Mouse (Mus musculus) gastrocnemius, postnatal 25 days (tissue): ENCODE data around the gene Cacna2d3. TPM values are rescaled to one million over a fixed set of nuclear protein-coding genes. Genes with fewer than 3 reads are reported as not detected.

Experiments
- DNase-seq: peaks from one replicate; pipeline ENCODE4 v3.0.0; 2022
- total RNA-seq, 2 experiments: library from RNA; stranded (reverse); gene quantifications; 1 replicate in 1 of 2; 2 replicates in 1 of 2; pipeline ENCODE4 v1.2.3; 2021

The Cacna2d3 gene
- total RNA-seq, 2 experiments from 2014 or later = 0.56 to 1.2 TPM

DNA sequence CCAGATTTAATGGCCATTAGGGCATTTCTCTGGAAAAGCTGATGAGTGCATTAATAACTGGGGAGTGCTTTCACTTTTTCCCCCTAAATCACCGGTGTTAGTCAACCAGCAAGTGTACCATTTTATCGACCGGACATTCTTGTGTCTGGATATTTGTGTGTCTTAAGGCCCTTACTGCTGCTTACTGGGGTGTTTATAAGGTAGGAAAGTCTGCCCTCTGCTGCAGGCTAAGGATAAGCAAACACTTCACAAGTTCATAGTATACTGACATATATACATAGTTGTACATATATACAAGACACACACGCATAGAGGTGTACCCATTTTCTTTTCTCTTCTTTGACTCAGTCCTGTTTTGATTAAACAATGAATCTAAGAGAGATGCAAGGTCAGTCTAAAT lies 647.9 kb downstream of the Cacna2d3 start:
- no peak for DNase-seq

DNA sequence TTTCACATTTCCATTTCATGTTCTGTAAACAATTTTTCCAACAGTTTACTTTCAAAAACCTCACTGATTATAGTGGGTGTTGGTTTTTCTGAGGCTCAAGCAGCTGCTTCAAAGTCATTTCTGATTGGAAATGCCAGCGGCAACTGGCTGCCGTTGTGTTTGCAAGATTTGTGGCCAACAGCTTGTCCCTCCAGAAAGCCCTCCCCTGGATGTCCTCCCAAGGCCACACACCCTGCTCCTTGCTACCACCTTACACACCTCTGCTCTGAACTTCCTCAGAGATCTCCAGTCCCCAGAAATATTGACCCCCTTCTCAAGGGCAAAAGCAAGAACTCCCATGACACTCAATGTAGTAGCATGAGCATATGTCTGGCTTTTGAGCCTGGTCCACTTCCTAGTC lies 659.0 kb downstream of the Cacna2d3 start:
- no peak for DNase-seq

GRCm38 (mm10) chr14:29061491-29061890 lies 660.2 kb downstream of the Cacna2d3 start:
- DNase-seq = no peak

- DNase-seq = no peak
These were observed 661.0 kb downstream of the Cacna2d3 start for GRCm38 (mm10) chr14:29060679-29061078.

- DNase-seq = no peak
These were observed 669.5 kb downstream of the Cacna2d3 start for GRCm38 (mm10) chr14:29051951-29052835.

- DNase-seq = no peak
These were observed 679.3 kb downstream of the Cacna2d3 start for GRCm38 (mm10) chr14:29042355-29042754.

GRCm38 (mm10) chr14:29041498-29041897 lies 680.2 kb downstream of the Cacna2d3 start:
- no peak for DNase-seq

GRCm38 (mm10) chr14:29040606-29041364 lies 680.9 kb downstream of the Cacna2d3 start:
- peak; percentile 16 for DNase-seq

- DNase-seq = no peak
These were observed 683.4 kb downstream of the Cacna2d3 start for GRCm38 (mm10) chr14:29038246-29038645.

DNA sequence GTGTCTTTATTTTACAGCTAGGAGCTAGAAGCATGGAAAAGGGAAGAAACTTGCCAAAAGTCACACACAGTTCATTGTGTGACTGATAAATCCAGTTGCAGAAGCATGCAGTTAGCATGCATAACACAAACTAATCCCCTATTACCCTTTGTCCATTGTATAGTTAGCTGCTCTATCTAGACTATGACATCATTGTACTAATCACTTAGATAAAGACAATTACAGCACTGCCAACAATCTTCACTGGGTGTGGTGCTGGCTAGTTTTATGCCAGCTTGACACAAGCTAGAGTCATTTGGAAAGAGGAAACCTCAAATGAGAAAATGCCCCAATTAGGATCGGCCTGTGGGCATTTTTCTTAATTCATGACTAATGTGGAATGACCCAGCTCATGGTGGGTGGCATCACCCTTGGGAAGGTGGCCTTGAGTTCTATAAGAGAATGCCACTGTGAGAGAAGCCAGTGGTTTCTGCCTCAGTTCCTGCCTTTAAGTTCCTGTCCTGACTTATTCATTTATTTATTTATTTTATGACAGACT lies 689.7 kb downstream of the Cacna2d3 start:
- DNase-seq = no peak

DNA sequence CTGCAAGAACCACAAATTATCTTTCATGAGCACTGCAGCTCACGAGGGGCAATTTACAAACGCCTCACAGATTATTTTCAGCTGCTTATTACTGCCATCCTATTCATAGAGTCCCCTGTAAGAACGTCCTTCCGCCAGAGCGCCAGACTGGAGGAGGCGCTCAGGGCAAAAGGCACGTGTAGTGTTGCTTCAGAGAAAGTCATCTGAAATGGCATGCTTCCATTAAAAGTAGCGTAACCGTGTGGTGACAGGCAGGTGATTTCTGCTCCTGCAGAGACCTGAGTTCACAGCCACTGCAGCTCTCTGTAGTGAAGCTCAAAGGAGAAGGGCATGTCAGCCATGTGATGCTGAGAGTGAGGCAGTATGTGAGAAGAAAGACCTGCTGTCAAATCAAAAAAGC lies 691.1 kb downstream of the Cacna2d3 start:
- DNase-seq = no peak

DNA sequence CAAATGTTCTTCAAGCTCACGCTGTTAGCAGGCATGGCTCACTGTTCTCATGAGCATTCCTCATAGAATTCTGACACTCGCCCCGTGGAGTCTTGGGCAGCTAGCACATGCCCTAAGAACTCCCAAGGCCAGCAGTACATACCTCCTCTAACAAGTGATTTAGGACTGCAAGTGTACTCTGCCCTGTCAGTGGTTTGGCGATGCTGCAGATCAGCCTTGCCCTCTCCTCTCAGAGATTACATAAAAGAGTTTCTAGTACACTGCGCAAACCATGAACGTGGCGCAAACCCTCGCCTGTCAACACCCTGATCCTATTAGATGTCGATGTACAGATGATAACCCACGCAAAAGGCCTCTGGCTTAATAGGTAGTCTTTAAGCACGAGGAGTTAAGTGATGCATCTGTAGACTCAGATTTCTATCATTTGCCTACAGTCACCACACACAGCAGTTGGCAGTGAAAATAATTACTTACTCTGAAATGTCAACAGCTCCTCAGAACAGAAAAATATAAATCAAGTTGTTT lies 691.7 kb downstream of the Cacna2d3 start:
- DNase-seq = peak; percentile 8

DNA sequence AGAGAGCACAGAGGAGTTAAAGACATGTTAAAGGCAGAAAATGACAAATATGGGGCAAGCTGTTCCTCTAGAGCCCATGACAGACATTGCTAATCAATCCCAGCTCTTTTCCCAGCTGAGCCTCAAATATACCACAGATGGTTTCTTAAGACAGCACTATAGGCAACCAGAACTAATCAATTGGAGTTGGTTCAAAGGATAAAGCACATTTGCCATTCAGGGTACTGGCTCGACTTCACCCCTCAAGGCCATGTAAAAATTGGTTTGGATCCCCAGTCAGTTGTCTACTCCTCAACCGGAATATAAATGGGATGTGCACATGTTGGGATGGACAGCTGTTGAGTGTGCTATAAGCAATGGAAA lies 692.6 kb downstream of the Cacna2d3 start:
- no peak for DNase-seq

- no peak for DNase-seq
These were observed 693.1 kb downstream of the Cacna2d3 start for GRCm38 (mm10) chr14:29028391-29029106.

- no peak for DNase-seq
These were observed 694.4 kb downstream of the Cacna2d3 start for GRCm38 (mm10) chr14:29027276-29027675.

- DNase-seq = no peak
These were observed 696.3 kb downstream of the Cacna2d3 start for GRCm38 (mm10) chr14:29025335-29025734.

- DNase-seq = peak; percentile 17
These were observed 698.4 kb downstream of the Cacna2d3 start for GRCm38 (mm10) chr14:29023246-29023645.

DNA sequence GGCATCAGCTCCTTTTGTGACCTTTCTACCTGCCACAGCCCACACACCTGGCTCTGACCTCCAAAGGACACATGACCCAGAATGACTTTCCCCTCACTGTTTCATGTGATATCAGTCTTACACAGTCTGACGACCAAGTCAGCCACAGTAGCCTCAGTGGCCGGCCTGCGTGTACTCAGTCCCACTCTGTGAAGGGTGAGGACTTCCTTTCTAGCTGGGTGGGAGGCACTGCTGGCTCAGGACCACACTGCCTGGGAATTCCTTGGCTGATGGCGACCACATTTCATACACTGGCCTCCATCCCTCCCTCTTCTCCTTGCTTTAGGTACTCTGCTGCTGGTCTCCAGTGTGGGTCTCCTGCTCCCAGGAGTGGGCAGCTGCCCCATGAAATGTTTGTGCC lies 700.4 kb downstream of the Cacna2d3 start:
- no peak for DNase-seq

DNA sequence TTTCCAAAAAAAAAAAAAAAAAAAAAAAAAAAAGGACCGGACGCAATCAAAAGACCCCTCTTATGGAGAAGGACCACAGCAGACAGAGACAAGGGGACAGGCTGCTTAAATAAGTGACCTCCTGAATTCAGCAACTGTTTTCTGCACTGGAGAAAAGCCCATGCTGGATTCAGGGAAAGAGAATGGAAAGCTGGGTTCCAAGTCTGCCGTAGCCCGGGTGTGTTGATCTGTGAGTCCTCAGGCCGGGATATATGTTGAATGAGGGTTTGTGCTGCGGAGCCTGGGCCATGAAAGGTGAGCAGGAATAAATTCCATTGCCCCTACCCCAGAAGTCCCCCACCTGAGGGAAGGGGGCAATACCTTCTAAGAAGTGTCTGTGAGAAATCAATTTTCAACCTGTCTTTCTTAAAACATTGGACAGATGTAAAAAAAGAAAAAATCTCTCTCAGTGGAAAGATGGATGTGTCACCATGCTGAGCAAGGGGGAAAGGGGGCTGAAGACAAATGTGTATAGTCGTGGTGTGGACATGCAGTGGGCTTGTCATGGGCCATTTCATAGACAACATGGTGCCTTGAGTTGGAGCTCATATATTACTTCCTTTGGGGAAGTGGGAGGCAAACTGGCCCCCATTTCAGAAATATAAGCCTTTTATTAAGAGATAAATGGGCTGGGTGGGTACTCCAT lies 703.2 kb downstream of the Cacna2d3 start:
- DNase-seq = no peak

DNA sequence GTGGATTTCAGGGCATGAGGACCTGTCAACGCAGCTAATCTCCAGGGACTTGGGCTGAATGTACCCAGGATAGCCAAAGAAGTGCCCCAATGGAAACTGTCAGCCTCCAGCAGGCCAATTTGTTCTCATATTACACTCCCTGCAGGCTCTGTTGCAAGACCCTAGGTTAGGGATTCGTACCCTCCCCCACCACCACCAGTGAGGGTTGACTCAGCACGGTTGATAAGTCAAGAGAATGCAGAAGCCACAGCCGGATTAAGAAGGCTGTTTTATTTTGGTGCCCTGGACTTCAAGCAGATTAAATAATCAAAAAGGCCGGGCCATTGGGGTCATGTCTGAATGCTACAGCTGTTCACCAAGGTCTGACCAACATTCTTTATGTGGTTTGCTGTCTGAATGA lies 703.8 kb downstream of the Cacna2d3 start, which contains the start of gene Lrtm1:
Lrtm1 (plus strand) TSS at position 326 of the 400 bp plus-strand sequence.
- DNase-seq = peak; percentile 48

GRCm38 (mm10) chr14:29015896-29016295 lies 705.8 kb downstream of the Cacna2d3 start:
- no peak for DNase-seq
